ENCODE assay signal across 31 mouse cellular contexts in the genomic region with DNA sequence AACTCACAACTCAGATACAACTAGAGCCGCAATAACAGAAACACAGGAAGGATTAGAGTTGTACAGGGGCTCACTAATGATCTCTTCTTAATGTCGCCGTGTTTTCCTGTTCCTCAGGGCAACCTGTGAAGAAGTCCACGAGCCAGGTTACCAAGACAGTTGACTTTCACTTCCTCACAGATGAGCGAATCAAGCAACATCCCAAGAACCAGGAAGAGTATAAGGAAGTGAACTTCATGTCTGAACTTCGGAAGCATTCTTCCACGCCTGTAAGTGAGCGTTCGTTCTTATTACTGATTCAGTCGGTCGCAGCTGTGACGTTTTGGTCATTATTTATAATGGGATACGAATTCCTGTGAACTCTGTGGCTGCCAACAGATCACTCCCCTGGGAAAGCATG. TPM values are rescaled to one million over a fixed set of nuclear protein-coding genes. Genes with fewer than 3 reads are reported as not detected.
A peak's percentile ranks its signal among the peaks of the same experiment; 100 is the strongest.
DNase-seq lines count a peak whose midpoint lies in the region; ATAC-seq and TF ChIP-seq lines count a peak whose summit lies in the region.
"Had no signal": no experiment of that assay in that cellular context is flagged by ENCODE, and none has a peak within 500 bp of the region (broad histone marks: within the 10 kb centered on the region; RNA-seq: fewer than 3 reads in every experiment).

No protein-coding gene starts in this region.

- DNase-seq in heart, adult 11 months, result peak; percentile 81
- no peak for DNase-seq in heart, postnatal 36 days
- DNase-seq in CH12.LX (ENCODE audit: extremely low read depth) (peak; percentile 35), MN1 (ENCODE audit: low spot score) (no peak)
- DNase-seq in splenic B cell, adult 2 months (ENCODE audit: low read depth, low spot score), result peak; percentile 19
- no peak for DNase-seq in spleen, postnatal 10 days (ENCODE audit: low spot score in 2 of 2)
- DNase-seq: adrenal gland, adult 2 months; adrenal gland, postnatal 10 days; adrenal gland, postnatal 25 days; B cell, adult 2 months; cerebellum, adult 11 months; cerebellum, adult 18-20 months; cerebellum, adult 8-10 months; cerebellum, adult 9-11 months; cerebellum, postnatal 14 days; cerebellum, postnatal 36 days; embryo, embryonic 11 days had no signal

- no peaks in the 10 kb centered on the region for H3K79me2 ChIP-seq in CH12.LX (replicated peaks; ENCODE audit: control insufficient read depth, extremely low read depth, insufficient read depth, poor library complexity, severe bottlenecking)

- dilution Hi-C loops in CH12.LX (cut with MboI; ENCODE audit: extremely low pct_ligation_motif_present, extremely low pct_unique_long_range_greater_than_20kb, low sequenced_read_pairs), result no loop called here

- H3K36me3 ChIP-seq in CH12.LX (replicated peaks in 1 of 2; ENCODE audit: control insufficient read depth in 1 of 2, insufficient read depth in 1 of 2, low read length in 1 of 2), result peaks cover 70 to 92% of the 10 kb centered on the region in 2 experiments
- peaks cover 2% of the 10 kb centered on the region; the same call in 1 of the 2 replicates for H3K36me3 ChIP-seq in splenic B cell, adult 2 months (ENCODE audit: control insufficient read depth, insufficient read depth, low read length, poor library complexity, severe bottlenecking)

- peaks cover 0 to 9% of the 10 kb centered on the region in 2 experiments; a peak in 2 of 4 replicates for H3K4me1 ChIP-seq in CH12.LX (ENCODE audit: control insufficient read depth in 1 of 2, insufficient read depth in 2 of 2)
- H3K4me1 ChIP-seq: embryonic facial prominence, embryonic 13.5 days; embryonic facial prominence, embryonic 15.5 days; forebrain, embryonic 10.5 days; forebrain, embryonic 12.5 days had no signal

- H3K27ac ChIP-seq in CH12.LX (ENCODE audit: insufficient read depth, low read depth), result no peak overlapping the region
- H3K27ac ChIP-seq: embryonic facial prominence, embryonic 13.5 days; embryonic facial prominence, embryonic 15.5 days; forebrain, embryonic 10.5 days; forebrain, embryonic 12.5 days had no signal

- H3K4me2 ChIP-seq in CH12.LX (ENCODE audit: insufficient read depth, low read depth, poor library complexity, severe bottlenecking), result no peak overlapping the region
- H3K4me2 ChIP-seq: embryonic facial prominence, embryonic 13.5 days; embryonic facial prominence, embryonic 15.5 days; forebrain, embryonic 12.5 days had no signal

- TF ChIP-seq EP300 in CH12.LX (IDR thresholded peaks at IDR 0.05; ENCODE audit: low read length), result no peak

- H3K4me3 ChIP-seq in CH12.LX (replicated peaks in 1 of 3; ENCODE audit: low read depth in 2 of 3, low read length in 2 of 3, poor library complexity in 1 of 3), result no peak overlapping the region
- H3K4me3 ChIP-seq: embryonic facial prominence, embryonic 13.5 days; embryonic facial prominence, embryonic 15.5 days; erythroblast, embryonic 14.5 days; forebrain, embryonic 10.5 days; forebrain, embryonic 12.5 days had no signal

- no peaks in the 10 kb centered on the region for H3K9me3 ChIP-seq in CH12.LX (replicated peaks; ENCODE audit: low read length)
- H3K9me3 ChIP-seq: embryonic facial prominence, embryonic 13.5 days; embryonic facial prominence, embryonic 15.5 days; forebrain, embryonic 10.5 days; forebrain, embryonic 12.5 days had no signal

- intact Hi-C loops in heart, postnatal 36 days (cut with DNase I), result no loop called here

- TF ChIP-seq RAD21 in CH12.LX (IDR thresholded peaks at IDR 0.05; ENCODE audit: low read depth, low read length), result no peak

- no peak for TF ChIP-seq CTCF in CH12.LX (conservative IDR thresholded peaks at IDR 0.05 in 1 of 2, IDR thresholded peaks at IDR 0.05 in 1 of 2; ENCODE audit: low read depth in 2 of 2, low read length in 2 of 2)

- in situ Hi-C loops in CH12.LX (cut with MboI; ENCODE audit: low pct_ligation_motif_present, low pct_unique_long_range_greater_than_20kb, low sequenced_read_pairs), result no loop called here

- TF ChIP-seq POLR2A in CH12.LX (IDR thresholded peaks at IDR 0.05; ENCODE audit: low read depth, low read length), result no peak

- no peak overlapping the region for H3K9ac ChIP-seq in CH12.LX (ENCODE audit: insufficient read depth, low read depth)
- H3K9ac ChIP-seq: embryonic facial prominence, embryonic 13.5 days; embryonic facial prominence, embryonic 15.5 days; forebrain, embryonic 12.5 days had no signal

- ATAC-seq in megakaryocyte progenitor cell, adult 5-6 weeks (replicated peaks; ENCODE audit: poor library complexity), result 0 out of 2 replicates have a peak, but pooled peaks have one; percentile 34
- ATAC-seq: activated CD4-positive, CD25-positive, alpha-beta regulatory T cell, adult 4 months; CD4-positive, CD25-positive, alpha-beta regulatory T cell, adult 4 months; forebrain, embryonic 14.5 days; forebrain, embryonic 16.5 days; Patski had no signal

- no peaks in the 10 kb centered on the region for H3K27me3 ChIP-seq in CH12.LX (replicated peaks)
- no peaks in the 10 kb centered on the region for H3K27me3 ChIP-seq in splenic B cell, adult 2 months (ENCODE audit: control insufficient read depth, insufficient read depth, low read length, poor library complexity, severe bottlenecking)
- H3K27me3 ChIP-seq: embryonic facial prominence, embryonic 13.5 days; embryonic facial prominence, embryonic 15.5 days; forebrain, embryonic 12.5 days; Patski had no signal

TF ChIP-seq in CH12.LX, 34 proteins besides CTCF, POLR2A, EP300 and RAD21:
- no peak for TF ChIP-seq ELF1 (IDR thresholded peaks at IDR 0.05; ENCODE audit: low read depth, low read length)
- TF ChIP-seq JUN (IDR thresholded peaks at IDR 0.05; ENCODE audit: insufficient read depth, low read depth, low read length), result no peak
- TF ChIP-seq SMC3 (IDR thresholded peaks at IDR 0.05; ENCODE audit: low read depth, low read length), result no peak
- TF ChIP-seq NRF1 (IDR thresholded peaks at IDR 0.05; ENCODE audit: low read depth, low read length), result no peak
- TF ChIP-seq CHD1 (IDR thresholded peaks at IDR 0.05; ENCODE audit: low read depth, low read length), result no peak
- no peak for TF ChIP-seq BHLHE40 (IDR thresholded peaks at IDR 0.05; ENCODE audit: low read depth, low read length)
- no peak for TF ChIP-seq GABPA (IDR thresholded peaks at IDR 0.05; ENCODE audit: insufficient replicate concordance, low read depth, low read length)
- no peak for TF ChIP-seq JUND (conservative IDR thresholded peaks at IDR 0.05; ENCODE audit: low read depth, low read length)
- no peak for TF ChIP-seq ZC3H11A (IDR thresholded peaks at IDR 0.05; ENCODE audit: low read depth, low read length)
- TF ChIP-seq SIN3A (IDR thresholded peaks at IDR 0.05; ENCODE audit: low read length), result no peak
- no peak for TF ChIP-seq ETS1 (conservative IDR thresholded peaks at IDR 0.05; ENCODE audit: low read depth, low read length)
- TF ChIP-seq MXI1 (IDR thresholded peaks at IDR 0.05; ENCODE audit: low read depth, low read length), result no peak
- TF ChIP-seq MAFK (IDR thresholded peaks at IDR 0.05; ENCODE audit: insufficient replicate concordance, low read length), result no peak
- TF ChIP-seq RCOR1 (conservative IDR thresholded peaks at IDR 0.05; ENCODE audit: low read depth, low read length), result no peak
- TF ChIP-seq KAT2A (IDR thresholded peaks at IDR 0.05; ENCODE audit: insufficient replicate concordance, low read length), result no peak
- TF ChIP-seq E2F4 (IDR thresholded peaks at IDR 0.05; ENCODE audit: insufficient replicate concordance, low read depth, low read length), result no peak
- TF ChIP-seq ZKSCAN1 (IDR thresholded peaks at IDR 0.05; ENCODE audit: borderline replicate concordance, low read depth, low read length), result no peak

RNA-seq across cellular contexts. Expression of gene Mylk2, which starts 30.3 kb away (rescaled TPM):
- under 1 TPM in 1 of 2 experiments, not detected in 1; 0.22 TPM for total RNA-seq in heart, postnatal 36 days (2021)
- 0.47 and 0.97 TPM in 2 replicates for total RNA-seq in CH12.LX (2012; rRNA removed)
- total RNA-seq in CH12.LX (2014; rRNA removed), result 1.3 TPM in 2 replicates
- 2.4 TPM in 2 replicates for polyA plus RNA-seq in CH12.LX (2012; ENCODE audit: insufficient read length, low read depth)
- not detected in 2 replicates for total RNA-seq in megakaryocyte progenitor cell, adult 5-6 weeks (2015)
- not detected in 2 replicates for total RNA-seq in megakaryocyte progenitor cell, adult 5-6 weeks (2017)
- total RNA-seq: adrenal gland, adult 2 months; adrenal gland, postnatal 25 days; common myeloid progenitor, adult 5-6 weeks; MEL had no signal
- polyA plus RNA-seq: activated CD4-positive, CD25-positive, alpha-beta regulatory T cell, adult 4 months; adrenal gland, adult 2 months; brain, embryonic 14.5 days; CD4-positive, CD25-positive, alpha-beta regulatory T cell, adult 4 months; embryonic facial prominence, embryonic 13.5 days; erythroblast, embryonic 14.5 days; forebrain, embryonic 12.5 days; forebrain, embryonic 14.5 days; forebrain, embryonic 16.5 days had no signal

RNA-seq across cellular contexts. Expression of gene Tpx2, which starts 33.1 kb away (rescaled TPM):
- total RNA-seq in heart, postnatal 36 days (2021), result 1 to 10 TPM in 1 of 2 experiments, under 1 TPM in 1; 0.89 to 1.6 TPM
- 66.1 and 70.9 TPM in 2 replicates for total RNA-seq in CH12.LX (2012; rRNA removed)
- total RNA-seq in CH12.LX (2014; rRNA removed), result 98.0 and 105 TPM in 2 replicates
- 123 and 127 TPM in 2 replicates for polyA plus RNA-seq in CH12.LX (2012; ENCODE audit: insufficient read length, low read depth)
- total RNA-seq in megakaryocyte progenitor cell, adult 5-6 weeks (2015), result 104 and 111 TPM in 2 replicates
- 112 and 114 TPM in 2 replicates for total RNA-seq in megakaryocyte progenitor cell, adult 5-6 weeks (2017)

RNA-seq across cellular contexts. Expression of gene Bcl2l1, which starts 49.4 kb away (rescaled TPM):
- 10 to 100 TPM; 52.5 to 73.5 TPM for total RNA-seq in heart, postnatal 36 days (2021)
- total RNA-seq in CH12.LX (2012; rRNA removed) (47.7 and 80.3 TPM in 2 replicates), CH12.LX (2014; rRNA removed) (13.7 and 21.3 TPM in 2 replicates)
- polyA plus RNA-seq in CH12.LX (2012; ENCODE audit: insufficient read length, low read depth), result 33.2 and 34.5 TPM in 2 replicates
- total RNA-seq in megakaryocyte progenitor cell, adult 5-6 weeks (2015), result 8.1 and 10.2 TPM in 2 replicates
- 13.5 and 18.4 TPM in 2 replicates for total RNA-seq in megakaryocyte progenitor cell, adult 5-6 weeks (2017)

RNA-seq across cellular contexts. Expression of gene Foxs1, which starts 52.1 kb away (rescaled TPM):
- 1 to 10 TPM; 2.8 to 3.6 TPM for total RNA-seq in heart, postnatal 36 days (2021)
- total RNA-seq in CH12.LX (2012; rRNA removed) (6.1 and 7.1 TPM in 2 replicates), CH12.LX (2014; rRNA removed) (7.8 and 9.1 TPM in 2 replicates)
- 7.6 and 9.5 TPM in 2 replicates for polyA plus RNA-seq in CH12.LX (2012; ENCODE audit: insufficient read length, low read depth)
- total RNA-seq in megakaryocyte progenitor cell, adult 5-6 weeks (2015), result not detected in 2 replicates
- total RNA-seq in megakaryocyte progenitor cell, adult 5-6 weeks (2017), result not detected in 2 replicates
- total RNA-seq: common myeloid progenitor, adult 5-6 weeks; MEL had no signal
- polyA plus RNA-seq: activated CD4-positive, CD25-positive, alpha-beta regulatory T cell, adult 4 months; CD4-positive, CD25-positive, alpha-beta regulatory T cell, adult 4 months; erythroblast, embryonic 14.5 days had no signal

Comparison
In these comparisons a context has a peak if more than half of its experiments do, and no peak if none do; other contexts are left out.
1. DNase-seq: peak in heart, adult 11 months (single experiment), CH12.LX (single experiment) and splenic B cell, adult 2 months (single experiment); none in heart, postnatal 36 days (0 of 2), MN1 (single experiment) and spleen, postnatal 10 days (0 of 2).
2. RNA of gene Tpx2, which starts 33.1 kb away (total RNA-seq): 104 to 114 TPM in megakaryocyte progenitor cell, adult 5-6 weeks and 66.1 to 105 TPM in CH12.LX; 0.89 to 1.6 TPM in heart, postnatal 36 days; every median in the first group is over 10 times any median in the second.